Mouse (Mus musculus) MEL (cell line): ENCODE results near the gene Gm10944. TPM values are rescaled to one million over a fixed set of nuclear protein-coding genes. Genes with fewer than 3 reads are reported as not detected.

Source experiments
- DNase-seq: peaks from one replicate; pipeline ENCODE4 v3.0.0; 2011; ENCODE audit warnings: low read depth, low spot score
- H3K27ac ChIP-seq: 2 replicates; pipeline ENCODE4 v1.5.1; 2012; ENCODE audit warnings: low read depth, mild to moderate bottlenecking, control low read depth, low read length, moderate library complexity; ENCODE audit not compliant: control insufficient read depth
- H3K27me3 ChIP-seq, 2 experiments: fragments of 150-350 bp in 1 of 2; sonication (generic) in 1 of 2; 2 replicates each; pipeline ENCODE4 v1.6.1; 2012; ENCODE audit warnings: low read length in 2 of 2, mild to moderate bottlenecking in 2 of 2, improper control_type of control experiment in 1 of 2, moderate library complexity in 1 of 2; ENCODE audit not compliant: insufficient read depth in 2 of 2, control insufficient read depth in 1 of 2
- H3K36me3 ChIP-seq, 2 experiments: 2 replicates each; pipeline ENCODE4 v1.6.1; 2012 to 2014; ENCODE audit warnings: low read length in 2 of 2, improper control_type of control experiment in 1 of 2, inconsistent platforms in 1 of 2, mild to moderate bottlenecking in 1 of 2; ENCODE audit not compliant: insufficient read depth in 2 of 2, control insufficient read depth in 1 of 2
- H3K4me1 ChIP-seq, 2 experiments: fragments of 150-350 bp in 1 of 2; sonication (generic) in 1 of 2; 2 replicates each; pipeline ENCODE4 v1.6.1; 2012; ENCODE audit warnings: low read length in 2 of 2, improper control_type of control experiment in 1 of 2, mild to moderate bottlenecking in 1 of 2; ENCODE audit not compliant: insufficient read depth in 2 of 2, control insufficient read depth in 1 of 2
- H3K4me3 ChIP-seq, 2 experiments: fragments of 150-350 bp in 1 of 2; sonication (generic) in 1 of 2; 2 replicates each; pipeline ENCODE4 v1.5.1; 2012; ENCODE audit warnings: low read depth in 2 of 2, low read length in 2 of 2, mild to moderate bottlenecking in 2 of 2, moderate library complexity in 2 of 2, control low read depth in 1 of 2, improper control_type of control experiment in 1 of 2; ENCODE audit not compliant: control insufficient read depth in 1 of 2, insufficient read depth in 1 of 2
- H3K79me2 ChIP-seq: 2 replicates; pipeline ENCODE4 v1.6.1; 2012; ENCODE audit warnings: mild to moderate bottlenecking, low read length, moderate library complexity; ENCODE audit not compliant: control insufficient read depth, poor library complexity, insufficient read depth
- H3K9ac ChIP-seq: 2 replicates; pipeline ENCODE4 v1.6.1; 2012; ENCODE audit warnings: low read depth, mild to moderate bottlenecking, control low read depth, low read length, moderate library complexity; ENCODE audit not compliant: control insufficient read depth, poor library complexity, severe bottlenecking
- H3K9me3 ChIP-seq: fragments of 150-350 bp; sonication (generic); replicated peaks from 2 replicates; pipeline ENCODE4 v1.6.1; 2012; ENCODE audit warnings: mild to moderate bottlenecking, low read length, improper control_type of control experiment, moderate library complexity; ENCODE audit not compliant: insufficient read depth
- CHD1 ChIP-seq: IDR thresholded peaks from 2 replicates; pipeline ENCODE4 v1.6.1; 2012; ENCODE audit warnings: low read depth, mild to moderate bottlenecking, inconsistent platforms, low read length, improper control_type of control experiment
- CHD2 ChIP-seq: IDR thresholded peaks from 2 replicates; pipeline ENCODE4 v1.6.1; 2011; ENCODE audit warnings: low read length, improper control_type of control experiment
- E2F4 ChIP-seq: IDR thresholded peaks from 2 replicates; pipeline ENCODE4 v1.6.1; 2011; ENCODE audit warnings: low read depth, low read length, improper control_type of control experiment, borderline replicate concordance
- GABPA ChIP-seq: IDR thresholded peaks from 2 replicates; pipeline ENCODE4 v1.6.1; 2012; ENCODE audit warnings: low read depth, mild to moderate bottlenecking, inconsistent platforms, low read length, improper control_type of control experiment, moderate library complexity
- JUND ChIP-seq: IDR thresholded peaks from 2 replicates; pipeline ENCODE4 v1.6.1; 2011; ENCODE audit warnings: low read depth, mild to moderate bottlenecking, improper control_type of control experiment, low read length
- MEF2A ChIP-seq: IDR thresholded peaks from 2 replicates; pipeline ENCODE4 v1.6.1; 2014; ENCODE audit warnings: low read depth, mild to moderate bottlenecking, inconsistent platforms, low read length, improper control_type of control experiment; ENCODE audit not compliant: poor library complexity, insufficient replicate concordance, severe bottlenecking; ENCODE audit errors: extremely low read depth
- MYC ChIP-seq: IDR thresholded peaks from 2 replicates; pipeline ENCODE4 v1.6.1; 2011; ENCODE audit warnings: low read depth, mild to moderate bottlenecking, low read length, improper control_type of control experiment, moderate library complexity
- NELFE ChIP-seq: IDR thresholded peaks from 2 replicates; pipeline ENCODE4 v1.6.1; 2011; ENCODE audit warnings: low read depth, low read length, improper control_type of control experiment
- POLR2A ChIP-seq, 2 experiments: IDR thresholded peaks; 2 replicates each; pipeline ENCODE4 v1.6.1; 2011 to 2012; ENCODE audit warnings: low read length in 2 of 2, mild to moderate bottlenecking in 2 of 2, control low read depth in 1 of 2, improper control_type of control experiment in 1 of 2, low read depth in 1 of 2, moderate library complexity in 1 of 2; ENCODE audit not compliant: control insufficient read depth in 1 of 2, insufficient read depth in 1 of 2, poor library complexity in 1 of 2
- POLR2AphosphoS2 ChIP-seq: IDR thresholded peaks from 2 replicates; pipeline ENCODE4 v1.6.1; 2011; ENCODE audit warnings: low read length, improper control_type of control experiment
- POLR2AphosphoS5 ChIP-seq: IDR thresholded peaks from 2 replicates; pipeline ENCODE4 v1.6.1; 2012; ENCODE audit warnings: low read depth, borderline replicate concordance, mild to moderate bottlenecking, inconsistent platforms, low read length, moderate library complexity, mixed read lengths
- RCOR1 ChIP-seq: IDR thresholded peaks from 2 replicates; pipeline ENCODE4 v1.6.1; 2012; ENCODE audit warnings: low read depth, mild to moderate bottlenecking, inconsistent platforms, low read length, improper control_type of control experiment
- SIN3A ChIP-seq: IDR thresholded peaks from 2 replicates; pipeline ENCODE4 v1.6.1; 2012; ENCODE audit warnings: low read length, improper control_type of control experiment, inconsistent platforms
- SMC3 ChIP-seq: IDR thresholded peaks from 2 replicates; pipeline ENCODE4 v1.6.1; 2011; ENCODE audit warnings: low read depth, low read length, improper control_type of control experiment
- TAL1 ChIP-seq: IDR thresholded peaks from 2 replicates; pipeline ENCODE4 v1.6.1; 2012; ENCODE audit warnings: mild to moderate bottlenecking, inconsistent platforms, low read length, moderate library complexity, mixed read lengths
- TCF12 ChIP-seq: IDR thresholded peaks from 2 replicates; pipeline ENCODE4 v1.6.1; 2014; ENCODE audit warnings: low read depth, mild to moderate bottlenecking, inconsistent platforms, low read length, improper control_type of control experiment, moderate library complexity
- UBTF ChIP-seq: IDR thresholded peaks from 2 replicates; pipeline ENCODE4 v1.6.1; 2012; ENCODE audit warnings: low read depth, mild to moderate bottlenecking, inconsistent platforms, low read length, improper control_type of control experiment, moderate library complexity, borderline replicate concordance; ENCODE audit not compliant: insufficient read depth
- USF1 ChIP-seq: IDR thresholded peaks from 2 replicates; pipeline ENCODE4 v1.6.1; 2014; ENCODE audit warnings: low read depth, mild to moderate bottlenecking, inconsistent platforms, low read length, improper control_type of control experiment, moderate library complexity
- USF2 ChIP-seq, 2 experiments: IDR thresholded peaks; 2 replicates each; pipeline ENCODE4 v1.6.1; 2011 to 2012; ENCODE audit warnings: improper control_type of control experiment in 2 of 2, low read length in 2 of 2, borderline replicate concordance in 1 of 2, inconsistent platforms in 1 of 2, low read depth in 1 of 2, mild to moderate bottlenecking in 1 of 2; ENCODE audit not compliant: insufficient read depth in 1 of 2
- ZC3H11A ChIP-seq: IDR thresholded peaks from 2 replicates; pipeline ENCODE4 v1.6.1; 2012; ENCODE audit warnings: low read depth, mild to moderate bottlenecking, inconsistent platforms, low read length, improper control_type of control experiment
- ZKSCAN1 ChIP-seq: IDR thresholded peaks from 2 replicates; pipeline ENCODE4 v1.6.1; 2012; ENCODE audit warnings: low read depth, mild to moderate bottlenecking, inconsistent platforms, low read length, improper control_type of control experiment, moderate library complexity
- ZMIZ1 ChIP-seq: IDR thresholded peaks from 2 replicates; pipeline ENCODE4 v1.6.1; 2012; ENCODE audit warnings: low read depth, mild to moderate bottlenecking, inconsistent platforms, low read length, improper control_type of control experiment, moderate library complexity
- polyA plus RNA-seq, 2 experiments: library from polyadenylated mRNA; stranded (reverse) in 1 of 2; unstranded in 1 of 2; fragments of >175 nt in 1 of 2; fragments of >200 nt in 1 of 2; gene quantifications; 2 replicates each; pipeline versions ENCODE4 v1.2.1 to v1.2.4; 2012; ENCODE audit warnings: low replicate concordance in 2 of 2, low read depth in 1 of 2; ENCODE audit not compliant: insufficient read length in 2 of 2, insufficient read depth in 1 of 2, missing spikeins in 1 of 2
- total RNA-seq: library from RNA; depleted of rRNA; stranded (reverse); fragments of 300-350 nt; gene quantifications from 2 replicates; pipeline ENCODE4 v1.2.3, GENCODE M21; 2012

The Gm10944 gene
- total and polyA plus RNA-seq, 3 experiments = not detected

DNA sequence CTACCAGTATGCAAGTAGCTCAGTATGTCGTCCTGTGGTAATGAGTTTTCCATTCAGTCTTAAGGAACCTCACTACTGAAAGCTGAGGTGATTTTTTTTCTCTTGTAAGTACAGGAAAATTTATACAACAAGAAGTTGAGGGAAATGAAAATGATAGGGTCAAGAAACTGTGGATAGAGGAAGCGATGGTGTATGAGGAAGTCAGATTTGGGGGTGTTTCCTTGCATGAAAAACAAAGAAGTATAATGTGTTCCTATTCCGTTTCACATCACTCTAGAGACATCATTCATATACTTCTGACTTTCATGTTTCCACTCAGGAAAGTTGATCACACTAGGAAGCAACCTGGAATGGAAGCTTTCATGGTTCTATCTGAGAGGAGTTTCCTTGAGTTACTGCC is 21.2 kb upstream of the Gm10944 start:
- H3K4me1 ChIP-seq = no peaks in the 10 kb centered on the region
- H3K9me3 ChIP-seq = no peaks in the 10 kb centered on the region
- no peak overlapping the region for H3K9ac ChIP-seq
- no peak for DNase-seq
- H3K4me3 ChIP-seq = no peak overlapping the region
- TF ChIP-seq USF2 (IDR thresholded peaks at IDR 0.05; ENCODE audit: borderline replicate concordance in 1 of 2, insufficient read depth in 1 of 2, low read depth in 1 of 2, low read length in 2 of 2) (no peak), CHD2 (no peak), CHD1 (no peak), E2F4 (no peak), GABPA (no peak), MEF2A (no peak), POLR2AphosphoS2 (no peak), JUND (no peak), MYC (no peak), TAL1 (no peak), POLR2A (IDR thresholded peaks at IDR 0.05; ENCODE audit: control insufficient read depth in 1 of 2, insufficient read depth in 1 of 2, low read depth in 1 of 2, low read length in 2 of 2, poor library complexity in 1 of 2) (no peak), USF1 (no peak), POLR2AphosphoS5 (no peak), ZC3H11A (no peak), ZMIZ1 (no peak), SMC3 (no peak), NELFE (no peak), ZKSCAN1 (no peak)
- H3K27me3 ChIP-seq = no peaks in the 10 kb centered on the region
- H3K27ac ChIP-seq = no peak overlapping the region
- H3K79me2 ChIP-seq = no peaks in the 10 kb centered on the region
- H3K36me3 ChIP-seq = no peaks in the 10 kb centered on the region

DNA sequence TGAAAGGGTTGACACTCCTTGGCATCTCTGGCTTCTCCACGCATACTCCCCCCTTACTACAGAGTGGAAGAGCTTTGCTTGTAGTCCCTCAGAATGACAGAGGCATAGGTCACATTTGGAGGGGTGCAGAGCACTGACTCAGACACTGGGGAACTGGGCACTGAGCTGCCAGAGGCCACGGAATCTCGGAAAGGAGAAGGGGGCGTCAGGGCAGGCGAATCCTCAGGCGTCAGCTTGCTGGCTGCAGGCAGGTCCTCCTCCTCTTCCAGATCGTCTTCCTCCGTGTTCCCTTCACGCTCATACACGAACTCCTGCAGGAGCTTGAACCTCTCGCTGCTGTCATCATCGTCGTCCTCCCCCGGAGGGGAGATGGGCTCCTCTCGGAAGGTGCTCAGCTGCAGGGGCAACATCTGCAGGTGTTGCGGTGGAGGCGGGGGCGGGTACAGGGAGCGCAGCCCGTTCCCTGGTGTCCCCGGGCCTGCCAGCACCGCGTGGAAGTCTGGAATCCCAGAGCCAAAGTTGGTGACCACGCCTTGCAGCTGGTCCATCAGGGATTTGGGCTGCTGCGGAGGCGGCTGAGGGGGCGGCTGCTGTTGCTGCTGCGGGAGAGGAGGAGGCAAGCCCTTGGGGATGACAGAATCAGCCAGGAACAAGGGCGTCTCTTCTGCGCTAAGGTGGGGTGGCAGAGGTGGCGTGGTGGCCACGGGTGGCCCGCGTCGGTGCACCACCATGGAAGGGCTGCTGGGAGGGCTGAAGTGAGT is 7.9 kb downstream of the Gm10944 start:
- no peaks in the 10 kb centered on the region for H3K36me3 ChIP-seq
- H3K9ac ChIP-seq = no peak overlapping the region
- TF ChIP-seq UBTF (no peak), TCF12 (no peak), USF1 (no peak), RCOR1 (no peak), E2F4 (no peak), MEF2A (no peak), NELFE (no peak), SIN3A (no peak), JUND (no peak)
- TF ChIP-seq, all 39 proteins: peak for 0
- no peak overlapping the region for H3K27ac ChIP-seq
- H3K4me1 ChIP-seq = no peaks in the 10 kb centered on the region
- H3K4me3 ChIP-seq = no peak overlapping the region
- no peak for DNase-seq
- no peaks in the 10 kb centered on the region for H3K9me3 ChIP-seq
- H3K27me3 ChIP-seq = no peaks in the 10 kb centered on the region
- no peaks in the 10 kb centered on the region for H3K79me2 ChIP-seq
